Mouse (Mus musculus): ENCODE measurements around the gene Mul1.

Mul1 gene

GRCm38 (mm10) chr4:138462971-138463831, 28.7 kb downstream of the Mul1 start:
- no peak for DNase-seq

GRCm38 (mm10) chr4:138463832-138464487, 29.5 kb downstream of the Mul1 start:
- DNase-seq: no peak

- peak; percentile 70 for DNase-seq
Measured at GRCm38 (mm10) chr4:138464667-138465353, 30.3 kb downstream of the Mul1 start.

DNA sequence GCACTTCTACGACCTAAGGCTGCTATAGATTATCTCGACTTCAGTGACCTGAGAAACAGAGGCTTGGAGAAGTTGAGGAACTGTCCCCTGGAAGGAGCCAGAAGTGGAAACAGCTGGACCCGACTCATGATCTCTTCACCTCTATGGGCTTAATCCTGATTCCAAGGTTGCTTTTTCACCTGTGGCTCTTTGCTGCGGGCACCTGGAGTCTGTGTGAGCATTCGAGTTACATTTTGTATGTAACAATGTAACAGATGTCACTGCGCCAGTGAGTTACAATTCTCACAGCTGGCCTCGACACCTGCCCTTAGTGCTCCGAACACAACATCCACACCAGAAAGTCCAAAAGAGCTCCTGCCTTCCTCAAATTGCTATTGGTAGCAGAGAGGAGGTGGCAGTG, 31.0 kb downstream of the Mul1 start:
- DNase-seq: no peak

DNA sequence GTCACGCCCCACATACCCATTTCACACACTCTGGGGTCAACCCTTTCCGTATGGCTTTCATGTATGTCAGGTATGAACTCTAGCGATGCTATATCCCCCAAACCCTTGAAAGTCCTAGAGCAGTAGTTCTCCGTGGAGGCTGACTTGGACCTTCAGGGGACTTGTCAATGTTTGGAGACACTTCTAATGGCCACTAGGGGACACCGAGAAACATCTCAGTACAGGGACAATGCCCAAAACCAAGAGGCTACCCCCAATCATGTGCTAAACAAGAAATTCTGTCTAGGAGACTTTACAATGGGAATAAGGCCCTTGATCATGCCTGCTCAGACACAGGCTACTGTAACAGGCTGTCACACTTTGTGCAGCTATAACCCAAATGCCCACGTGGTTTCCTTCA, 32.2 kb downstream of the Mul1 start:
- DNase-seq: no peak

DNA sequence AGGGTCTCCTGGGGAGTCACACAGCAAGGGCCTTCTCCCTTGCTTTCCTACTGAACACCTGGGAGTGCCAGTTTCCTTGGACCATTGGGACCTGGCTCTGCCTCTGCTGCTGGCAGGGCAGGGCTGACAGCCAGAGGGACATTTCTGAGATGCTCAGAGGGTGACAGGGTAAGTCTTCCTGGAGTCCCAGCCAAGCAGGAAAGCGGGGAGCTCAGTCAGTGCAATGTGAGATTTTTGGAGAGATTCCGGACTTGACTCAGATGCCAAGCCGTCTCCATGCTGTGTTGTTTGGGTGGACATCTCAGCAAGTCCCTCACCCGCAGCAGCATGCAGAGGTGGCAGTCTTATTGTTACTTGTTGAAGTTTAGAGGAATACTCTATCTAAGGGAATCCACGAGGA, 33.0 kb downstream of the Mul1 start:
- no peak for DNase-seq

- DNase-seq: no peak
Measured at GRCm38 (mm10) chr4:138469080-138469479, 34.6 kb downstream of the Mul1 start.

GRCm38 (mm10) chr4:138471241-138471640, 36.8 kb downstream of the Mul1 start:
- no peak for DNase-seq

DNA sequence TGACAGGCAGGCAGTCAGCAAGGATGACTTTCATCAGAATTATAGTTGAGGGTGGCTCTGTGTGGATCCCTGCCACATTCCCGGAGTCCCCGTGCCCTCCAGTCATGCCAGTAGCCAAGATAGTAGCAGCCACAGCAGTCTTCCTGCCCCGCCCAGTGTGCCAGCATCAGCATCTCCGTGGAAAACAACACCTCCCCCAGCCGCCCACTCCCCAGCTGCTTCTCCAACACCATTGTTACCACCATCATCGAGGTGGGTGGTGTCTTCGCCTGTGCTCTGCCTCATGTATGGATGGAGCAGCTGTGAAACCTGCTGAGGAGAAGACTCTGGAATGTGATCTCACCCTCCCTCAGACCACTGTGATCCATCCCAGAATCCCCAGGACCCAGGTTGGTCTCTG, 45.1 kb downstream of the Mul1 start:
- DNase-seq: no peak

DNA sequence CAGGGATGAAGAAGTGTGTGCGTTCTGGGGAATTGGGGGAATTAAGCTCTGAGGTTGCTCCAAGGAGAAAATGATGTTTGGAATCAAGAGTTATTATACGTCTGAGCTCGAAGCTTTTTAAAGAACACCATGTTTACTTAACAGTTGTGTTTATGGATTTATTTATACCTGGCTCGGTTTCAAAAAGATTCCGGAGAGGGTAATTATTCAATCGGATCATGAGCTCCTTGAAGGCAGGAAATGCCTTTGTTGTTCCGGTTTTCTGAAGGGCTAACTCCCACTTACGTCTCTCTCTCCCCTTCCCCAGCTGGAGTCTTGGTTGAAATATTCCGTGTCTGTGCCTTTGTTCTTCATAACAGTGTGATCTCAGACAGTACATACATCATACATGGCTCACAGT, 46.5 kb downstream of the Mul1 start:
- no peak for DNase-seq

GRCm38 (mm10) chr4:138482721-138483120, 48.2 kb downstream of the Mul1 start:
- DNase-seq: no peak

- DNase-seq: no peak
Measured at GRCm38 (mm10) chr4:138488241-138488640, 53.8 kb downstream of the Mul1 start.

DNA sequence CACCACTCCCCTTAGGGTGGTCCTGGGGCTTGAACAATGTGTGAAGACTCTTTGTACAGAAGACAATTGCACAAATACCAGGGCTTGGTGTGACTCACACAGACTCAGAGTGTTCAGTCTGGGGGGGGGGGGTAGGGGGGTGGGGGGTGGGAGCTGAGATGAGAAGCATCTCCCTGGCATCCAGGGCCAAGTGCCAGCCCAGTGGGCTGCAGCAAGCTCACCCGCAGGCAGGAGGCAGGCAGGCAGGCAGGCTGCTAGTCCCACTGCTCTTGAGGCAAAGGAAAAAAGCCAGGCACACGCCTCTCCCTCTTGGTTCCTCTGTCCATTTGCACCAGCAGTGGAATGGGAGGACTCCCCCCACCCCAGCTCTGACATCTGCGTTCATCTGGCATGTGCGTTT, 56.6 kb downstream of the Mul1 start:
- no peak for DNase-seq

Measured in right cerebral cortex, postnatal 14 days (tissue).